Mouse (Mus musculus): ENCODE results near the gene Fat4.

DNA sequence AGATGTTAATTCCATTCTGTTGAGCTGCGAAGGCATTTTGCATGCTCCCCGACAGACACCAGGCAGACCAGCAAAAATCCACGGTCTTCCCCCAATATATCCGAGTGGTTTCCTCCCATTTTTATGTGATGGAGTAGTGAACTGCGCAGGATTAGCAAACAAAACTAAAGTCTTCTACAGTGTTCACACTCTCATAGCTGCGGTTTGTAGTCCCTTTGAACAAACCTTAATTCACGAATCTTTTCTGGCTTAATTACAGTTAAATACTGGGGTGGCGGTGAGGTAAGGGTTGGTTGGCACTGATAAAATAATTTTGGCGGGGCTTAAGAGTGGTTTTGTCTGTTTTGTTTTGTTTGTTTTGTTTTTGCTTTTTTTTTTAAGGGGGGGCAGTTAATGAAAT lies 3.1 kb upstream of the Fat4 start:
- TF ChIP-seq POLR2A (IDR thresholded peaks at IDR 0.05; ENCODE audit: low read depth, low read length) (no peak), CTCF (conservative IDR thresholded peaks at IDR 0.05; ENCODE audit: insufficient read depth, insufficient read length, low read depth, low read length) (no peak)
